Mouse (Mus musculus) urinary bladder, adult 18-20 months (tissue): ENCODE results near the gene P2rx5.

Experiments
- DNase-seq, 2 experiments: peaks; one replicate each; pipeline ENCODE4 v3.0.0; 2022; ENCODE audit warnings: low spot score in 2 of 2, mixed read lengths in 2 of 2

Gene P2rx5

DNA sequence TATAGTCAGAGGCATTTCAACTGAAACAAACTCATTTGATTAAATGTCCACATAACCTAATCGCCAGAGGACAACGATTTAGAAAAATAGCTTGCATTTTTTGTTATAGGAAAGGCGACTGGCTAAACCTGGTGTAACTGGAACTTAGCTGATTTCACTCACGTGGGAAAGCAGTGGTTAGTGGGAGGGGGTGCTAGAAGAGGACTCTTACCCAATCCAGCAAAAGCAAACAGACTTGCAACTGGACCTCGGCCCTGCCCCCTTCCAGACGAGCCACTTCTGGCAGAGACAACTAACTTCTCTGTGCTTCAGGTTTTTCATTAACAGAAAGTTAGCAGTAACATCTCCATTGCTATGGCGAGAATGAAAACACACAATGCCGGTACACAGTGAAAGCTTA lies 15.4 kb downstream of the P2rx5 start:
- no peak for DNase-seq

DNA sequence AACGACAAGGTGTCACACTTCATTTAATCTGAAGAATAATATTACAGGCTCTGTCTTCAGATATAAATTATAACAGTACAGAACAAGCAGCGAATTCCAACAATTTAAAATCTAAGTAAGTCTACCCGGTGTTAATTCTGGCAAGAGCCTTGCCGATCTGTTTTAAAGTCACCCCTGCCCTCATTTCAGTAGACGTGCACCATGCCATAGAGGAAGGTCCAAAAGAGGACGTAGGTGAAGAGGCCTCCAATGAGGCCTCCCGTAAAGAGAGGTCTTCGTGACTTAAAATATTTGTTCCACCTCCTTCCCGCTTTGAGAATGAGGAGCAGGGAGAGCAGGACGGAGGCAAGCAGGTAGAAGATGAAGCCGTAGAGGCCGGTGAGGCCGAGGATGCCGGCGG lies 16.0 kb downstream of the P2rx5 start:
- no peak for DNase-seq

DNA sequence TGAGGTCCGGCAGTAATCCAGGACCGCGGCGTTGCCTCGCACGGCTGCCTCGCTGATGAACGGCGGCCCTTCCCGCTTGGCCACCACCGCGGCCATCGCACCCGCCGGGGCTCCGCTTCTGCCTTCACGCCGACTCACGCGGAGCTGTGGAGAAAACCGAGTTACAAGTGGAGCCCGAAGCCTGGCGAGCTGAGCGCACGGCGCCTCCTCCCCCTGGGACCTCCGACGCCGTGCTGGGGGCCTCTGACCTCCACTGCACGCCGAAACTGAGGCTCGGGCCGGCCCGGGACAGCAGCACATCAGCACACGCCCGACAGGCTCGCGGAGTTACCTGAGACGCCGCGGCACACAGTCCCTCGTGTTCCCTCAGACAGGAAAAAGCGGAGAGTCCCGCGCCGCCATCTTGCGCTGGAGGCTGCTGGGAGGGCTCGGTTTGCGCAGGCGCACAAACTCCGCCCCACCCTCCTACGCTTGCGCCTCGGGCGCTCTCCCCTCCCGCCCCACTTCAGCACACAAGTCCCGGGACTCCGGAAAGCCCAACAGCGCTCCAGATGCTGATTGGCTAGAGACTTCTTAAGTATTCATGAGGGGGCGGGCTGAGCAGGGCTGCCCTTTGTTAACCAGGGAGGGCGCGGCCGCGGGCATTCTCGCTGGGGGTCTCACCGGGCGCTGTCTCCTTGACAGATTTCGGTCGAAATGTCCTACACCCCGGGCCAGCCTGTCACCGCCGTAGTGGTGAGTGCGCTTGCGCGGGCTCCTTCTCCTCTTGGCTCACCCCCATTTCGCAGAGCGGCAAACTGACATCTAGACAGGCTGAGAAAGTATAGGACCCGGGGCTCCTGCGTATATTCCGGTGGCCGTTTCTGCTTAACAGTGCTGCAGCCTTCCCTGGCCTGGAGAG lies 16.6 kb downstream of the P2rx5 start, which contains the start of the genes Emc6 and Tax1bp3:
TSS of gene Emc6 (minus strand) at position 430 of the 901 bp plus-strand sequence.
TSS of gene Tax1bp3 (plus strand) at position 476 of the 901 bp plus-strand sequence.
- peak; percentile 91 to 95 for DNase-seq

DNA sequence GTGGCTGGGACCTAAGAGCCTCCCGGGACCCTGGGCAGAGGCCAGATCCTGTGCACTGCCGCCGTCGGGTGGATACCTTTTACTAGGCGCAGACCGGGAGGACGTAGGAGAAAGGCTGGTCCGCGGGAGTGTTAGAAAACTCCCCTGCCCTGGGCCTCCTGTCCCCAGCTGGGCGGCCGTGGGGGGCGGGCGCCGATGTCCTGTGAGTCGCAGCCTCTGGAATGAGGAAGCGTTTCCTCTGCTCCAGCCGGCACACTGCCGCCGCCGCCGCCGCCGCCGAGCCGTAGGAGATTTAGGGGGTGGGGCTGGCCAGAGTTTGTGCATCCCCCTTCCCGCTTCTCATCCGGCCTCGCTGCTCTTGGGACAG lies 17.3 kb downstream of the P2rx5 start:
- DNase-seq, result peak; percentile 77 to 85

DNA sequence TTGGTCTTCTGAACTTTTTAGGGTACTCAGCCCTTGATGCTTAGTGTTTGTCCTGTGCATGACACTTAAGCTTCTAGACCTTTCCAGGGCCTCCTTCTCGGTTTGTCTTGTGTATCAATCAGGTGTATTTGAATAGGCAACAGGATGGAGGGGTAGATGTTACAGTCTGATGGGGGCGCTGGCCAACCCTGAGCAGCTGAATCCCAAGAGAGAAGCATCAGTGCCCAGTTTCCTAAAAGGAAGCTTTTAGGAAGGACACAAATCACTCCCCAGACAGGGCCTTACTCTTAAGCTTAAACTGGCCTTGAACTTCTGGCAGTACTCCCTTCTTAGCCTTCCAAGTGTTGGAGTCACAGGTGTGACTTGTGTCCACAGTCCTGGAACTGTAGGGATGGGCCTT lies 17.7 kb downstream of the P2rx5 start:
- no peak for DNase-seq

DNA sequence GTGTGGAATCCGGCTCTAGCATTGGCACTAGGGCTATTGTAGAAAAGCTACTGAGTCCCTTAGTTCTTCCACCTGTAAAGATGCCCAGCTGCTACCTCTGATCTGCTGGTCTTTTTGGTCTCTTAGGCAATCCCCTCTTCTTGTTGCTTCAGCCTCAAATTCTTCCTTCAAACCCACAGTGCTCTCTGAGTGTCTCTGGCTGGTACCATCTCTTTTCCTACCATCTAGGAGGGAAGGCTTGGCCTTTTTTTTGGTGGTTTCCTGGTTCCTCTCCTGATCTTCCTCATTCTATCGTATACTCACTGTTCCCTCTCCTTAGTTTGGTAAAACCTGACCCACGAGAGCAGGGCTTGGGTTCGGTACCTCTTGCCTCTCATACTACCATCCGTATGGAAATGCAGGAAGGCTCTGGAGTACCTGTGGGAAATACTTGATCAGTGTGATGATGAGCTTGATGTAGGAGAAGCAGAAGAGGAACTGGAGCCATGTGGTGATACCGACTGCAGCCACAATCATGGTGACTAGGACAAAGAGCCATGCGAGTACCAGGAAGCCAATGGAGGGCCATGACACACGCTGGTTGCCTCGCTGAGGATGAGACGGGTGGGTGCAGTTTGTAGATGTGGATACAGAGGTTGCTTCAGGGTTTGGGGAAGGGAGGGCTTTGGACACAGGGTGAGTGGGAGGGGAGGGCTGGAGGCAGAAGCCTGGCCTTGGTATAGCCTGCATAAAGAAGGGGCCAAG lies 25.8 kb downstream of the P2rx5 start:
- no peak for DNase-seq

DNA sequence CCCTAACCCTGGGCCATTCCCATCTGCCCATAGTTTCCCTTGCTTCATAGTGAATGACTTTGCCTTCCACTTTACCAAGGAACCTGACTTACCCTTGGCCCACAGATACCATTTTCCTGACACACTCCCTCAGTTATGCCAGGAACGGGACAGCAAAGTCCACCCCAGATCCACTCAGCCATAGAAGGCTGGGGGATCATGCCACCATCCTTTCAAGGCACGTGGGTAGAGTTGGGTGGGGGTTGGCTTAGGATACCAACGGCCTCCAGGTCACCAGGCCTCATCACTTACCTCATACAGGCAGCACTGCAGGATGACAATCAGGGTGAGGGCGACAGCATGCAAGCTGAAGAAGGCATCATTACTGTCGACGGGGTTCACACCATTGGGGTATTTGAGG lies 27.0 kb downstream of the P2rx5 start:
- DNase-seq, result no peak

DNA sequence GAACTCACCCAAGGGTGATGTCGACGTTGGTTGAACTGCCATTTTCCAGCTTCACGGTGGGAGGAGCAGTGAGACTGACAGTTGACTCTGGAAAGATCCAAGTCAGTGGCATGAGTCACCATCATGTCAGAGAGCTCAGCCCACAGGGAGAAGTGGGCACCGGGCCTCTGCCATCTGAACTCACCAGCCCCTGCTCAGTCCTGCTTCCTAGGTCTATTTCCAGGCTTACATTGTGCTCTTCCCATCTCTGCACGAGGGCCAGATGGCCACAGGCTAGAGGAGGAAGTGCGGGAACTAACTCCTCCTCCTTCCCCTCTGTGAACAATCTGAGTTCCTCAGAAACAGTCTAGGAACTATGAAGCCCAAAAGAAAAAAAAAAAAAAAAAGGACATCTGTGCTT lies 32.8 kb downstream of the P2rx5 start:
- DNase-seq, result no peak

DNA sequence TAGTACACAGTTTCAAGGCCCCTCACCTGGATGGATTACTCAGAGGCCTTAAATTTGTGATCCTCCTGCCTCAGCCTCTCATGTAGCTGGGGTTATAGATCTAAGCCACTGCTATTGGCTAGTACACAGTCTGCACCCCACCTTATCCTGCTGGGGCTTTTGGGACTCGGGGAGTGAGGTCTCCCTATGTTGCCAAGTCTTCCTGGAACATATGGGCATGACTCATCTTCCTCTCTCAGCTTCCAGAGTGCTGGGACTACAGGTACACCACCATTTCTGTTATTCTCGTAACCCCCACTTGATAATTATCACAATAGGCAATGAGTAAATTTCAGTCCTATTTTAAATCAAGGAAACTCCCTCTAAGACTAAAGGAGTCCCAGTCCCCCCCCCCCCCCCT lies 34.2 kb downstream of the P2rx5 start:
- DNase-seq, result no peak

DNA sequence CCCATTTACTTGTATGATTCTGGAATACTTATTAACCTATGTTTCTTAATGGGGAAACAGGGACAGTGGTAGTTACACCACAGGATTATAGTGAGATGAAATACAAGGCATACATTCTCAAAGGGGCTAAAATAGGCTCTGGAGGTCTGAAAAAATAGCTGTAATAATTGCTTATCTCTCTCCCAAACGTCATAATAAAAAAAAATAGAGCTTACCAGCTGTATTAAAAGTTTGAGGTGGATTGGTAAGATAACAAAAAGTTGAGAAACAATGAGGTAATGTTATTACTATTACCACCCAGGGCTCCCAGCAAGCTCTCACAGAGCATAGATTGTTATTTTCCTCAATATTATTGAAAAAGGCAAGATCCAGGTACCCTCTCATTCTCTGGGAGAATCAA lies 38.0 kb downstream of the P2rx5 start:
- DNase-seq, result no peak

DNA sequence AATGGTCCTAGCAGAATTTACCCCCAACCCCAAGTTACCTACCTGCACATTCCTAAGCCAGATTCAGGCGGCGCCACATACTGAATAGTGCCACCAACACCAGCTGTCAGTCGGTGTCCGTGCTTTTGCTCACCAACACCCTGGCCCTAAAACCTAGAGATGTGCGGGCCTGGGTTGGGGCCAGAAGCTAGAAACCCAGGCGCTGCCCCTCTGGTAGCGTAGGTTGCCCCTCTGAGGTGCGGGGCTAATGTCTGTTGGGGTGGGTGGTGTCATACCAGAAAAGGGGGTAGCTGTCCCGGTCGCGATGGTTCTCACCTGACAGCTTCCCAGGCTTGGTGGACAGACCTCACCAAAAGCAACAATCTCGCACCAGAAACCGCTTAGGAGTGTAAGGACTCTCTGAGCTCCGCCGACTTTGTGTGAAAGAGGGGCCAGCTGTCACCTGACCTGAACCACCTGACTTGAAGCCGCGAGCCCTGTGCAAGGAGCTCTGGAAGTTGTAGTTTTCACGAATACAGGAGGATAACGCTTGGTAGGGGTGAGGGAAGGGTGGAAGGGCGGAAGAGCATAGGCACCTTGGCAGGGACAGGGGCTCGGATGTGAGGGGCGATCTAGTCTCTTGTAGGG lies 38.5 kb downstream of the P2rx5 start, which contains the start of gene Ctns:
TSS of gene Ctns (minus strand) at position 440 of the 627 bp plus-strand sequence.
- peak in 1 of 2 experiments; percentile 81 for DNase-seq

DNA sequence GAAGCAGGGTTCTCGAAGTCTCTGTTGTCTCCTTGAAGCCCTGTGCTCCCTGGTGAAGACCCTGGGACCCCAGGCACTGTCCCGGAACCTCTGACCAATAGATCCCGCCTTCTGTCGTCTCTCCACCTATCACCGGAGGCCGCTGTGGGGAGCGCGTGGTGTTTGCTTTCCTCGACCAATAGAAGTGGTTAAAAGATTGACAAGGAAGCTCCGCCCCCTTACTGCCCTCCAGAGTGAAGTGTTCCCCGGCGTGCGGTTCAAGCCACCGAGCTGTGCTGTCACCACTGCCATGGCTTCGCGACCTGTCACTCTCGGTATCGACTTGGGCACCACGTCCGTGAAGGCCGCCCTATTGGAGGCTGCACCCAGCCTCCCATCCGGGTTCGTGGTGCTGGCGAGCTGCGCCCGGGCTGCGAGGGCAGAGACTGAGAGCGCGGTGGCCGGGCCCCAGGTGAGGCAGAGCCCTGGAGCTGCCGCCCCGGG lies 39.0 kb downstream of the P2rx5 start, which contains the start of gene Shpk:
TSS of gene Shpk (plus strand) at position 231 of the 483 bp plus-strand sequence.
- peak; percentile 90 for DNase-seq

DNA sequence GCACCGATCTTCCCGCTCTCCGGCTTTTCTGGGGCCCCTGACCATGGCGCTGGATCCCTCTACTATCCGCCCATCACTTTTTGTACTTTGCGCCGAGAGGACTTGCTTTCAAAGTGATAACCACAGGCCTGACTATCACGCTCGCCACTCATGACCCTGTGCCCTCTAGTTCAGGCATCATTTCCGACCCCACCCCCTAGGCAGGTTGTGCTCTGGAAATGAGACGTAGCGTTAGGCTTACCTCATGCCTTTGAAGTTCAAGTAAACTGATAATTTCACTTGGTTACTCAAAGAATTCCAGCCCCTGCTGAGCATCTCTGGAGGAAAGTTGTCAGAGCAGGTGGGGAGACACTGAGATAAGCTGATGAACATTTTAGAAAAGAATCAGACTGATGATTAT lies 39.7 kb downstream of the P2rx5 start:
- DNase-seq, result no peak

DNA sequence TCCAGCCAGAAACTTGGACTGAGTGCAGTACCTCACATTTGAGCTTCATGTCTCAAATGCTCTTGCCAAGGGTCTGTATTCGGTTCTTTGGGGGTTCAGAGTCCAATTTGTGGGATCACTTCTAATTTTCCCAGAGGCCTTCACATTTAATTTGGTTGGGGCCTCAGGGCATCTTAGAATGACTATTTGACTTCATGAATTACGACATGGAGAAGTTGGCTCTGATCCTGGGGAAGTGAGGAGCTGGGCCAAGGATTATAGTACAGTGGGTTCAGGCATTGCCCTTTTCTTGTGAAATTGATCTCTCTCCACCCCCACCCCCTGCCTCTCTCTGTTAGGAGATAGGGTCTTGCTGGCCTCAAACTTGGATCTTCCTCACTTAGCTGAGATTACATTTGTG lies 40.8 kb downstream of the P2rx5 start:
- DNase-seq, result no peak

DNA sequence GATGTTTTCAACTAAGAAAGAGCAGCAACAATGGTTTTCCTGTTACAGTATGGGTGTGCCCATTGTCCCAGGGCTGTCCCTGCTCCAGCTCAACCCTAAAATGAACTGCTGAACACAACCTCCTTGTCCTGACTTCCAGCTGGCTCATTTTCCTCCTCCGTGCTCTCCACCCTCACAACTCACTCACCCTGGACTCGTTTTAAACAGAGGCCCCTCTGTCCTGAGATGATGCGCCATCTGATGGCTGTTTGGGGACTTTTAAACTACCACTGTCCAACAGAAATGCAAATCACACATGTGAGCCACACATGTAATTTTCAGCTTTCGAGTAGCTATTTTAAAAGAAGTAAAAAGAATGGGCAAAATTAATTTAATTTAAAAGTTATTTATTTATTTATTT lies 41.4 kb downstream of the P2rx5 start:
- DNase-seq, result no peak

DNA sequence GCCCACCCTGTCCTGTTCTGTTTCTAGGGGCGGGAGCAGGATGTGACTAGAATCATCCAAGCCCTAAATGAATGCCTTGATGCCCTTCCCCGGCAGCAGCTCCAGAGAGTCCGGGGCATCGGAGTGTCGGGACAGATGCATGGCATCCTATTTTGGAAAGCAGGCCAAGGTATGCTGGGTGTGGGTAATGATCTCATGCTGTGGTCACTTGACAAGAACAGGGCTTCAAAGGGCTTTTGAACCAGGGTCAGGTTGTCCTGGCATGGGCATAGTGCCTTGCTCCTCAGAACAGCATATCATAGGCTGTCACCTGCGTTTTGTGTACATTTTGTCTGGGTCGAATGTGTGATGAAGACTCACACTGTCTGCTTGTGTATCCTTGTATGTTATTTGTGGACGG lies 43.7 kb downstream of the P2rx5 start:
- DNase-seq, result no peak

DNA sequence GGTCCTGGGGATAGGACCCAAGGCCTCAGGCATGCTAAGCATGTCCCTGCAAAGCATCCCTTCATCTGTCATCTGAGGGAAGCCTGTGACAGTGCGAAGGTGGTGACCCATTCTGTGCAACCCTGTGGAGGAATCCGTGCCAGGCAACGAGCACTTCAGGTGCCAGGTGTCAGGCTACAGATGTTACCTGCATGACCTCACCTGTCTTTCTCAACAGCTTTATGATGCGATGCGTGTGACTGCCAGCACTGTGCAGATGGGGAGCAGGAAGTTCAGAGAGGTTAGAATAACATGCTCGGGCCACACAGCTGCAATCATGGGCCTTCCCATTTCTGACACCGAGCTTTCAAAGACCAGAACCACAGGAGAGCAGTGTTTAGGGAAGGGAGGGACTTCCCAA lies 45.0 kb downstream of the P2rx5 start:
- no peak for DNase-seq

DNA sequence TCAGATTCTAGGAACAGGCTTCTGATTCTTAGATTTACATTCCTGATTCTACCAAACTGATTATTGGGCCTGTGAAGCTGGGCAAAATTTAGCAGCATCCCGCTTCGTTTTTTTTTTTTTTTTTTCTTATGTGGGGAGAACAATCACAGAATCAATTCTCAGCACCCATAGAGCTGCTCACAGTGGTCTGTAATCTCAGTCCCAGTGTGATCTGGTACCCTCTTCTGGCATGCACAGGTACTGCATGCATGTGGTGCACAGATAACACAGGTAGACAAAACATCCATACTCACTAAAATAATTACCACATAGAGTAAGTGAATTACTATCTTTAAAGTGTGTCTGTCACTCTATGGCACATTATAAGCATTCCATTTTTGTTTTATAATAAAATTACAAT lies 47.4 kb downstream of the P2rx5 start:
- no peak for DNase-seq

DNA sequence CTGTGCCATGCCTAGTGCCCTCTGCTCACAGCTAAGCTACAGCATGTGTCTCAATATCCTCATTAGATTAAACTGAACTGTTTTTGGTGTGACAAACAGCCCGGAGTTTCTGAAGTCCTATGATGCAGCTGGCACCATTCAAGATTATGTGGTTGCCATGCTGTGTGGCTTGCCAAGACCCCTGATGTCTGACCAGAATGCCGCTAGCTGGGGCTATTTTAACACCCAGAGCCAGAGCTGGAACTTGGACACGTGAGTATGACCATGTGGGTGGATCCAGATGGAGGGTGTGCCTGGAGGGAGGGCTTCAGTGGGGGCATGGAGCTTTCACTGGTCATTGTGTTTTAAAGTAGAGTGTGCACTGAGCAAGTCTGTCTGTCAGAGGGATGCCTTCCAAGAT lies 53.7 kb downstream of the P2rx5 start:
- no peak for DNase-seq

DNA sequence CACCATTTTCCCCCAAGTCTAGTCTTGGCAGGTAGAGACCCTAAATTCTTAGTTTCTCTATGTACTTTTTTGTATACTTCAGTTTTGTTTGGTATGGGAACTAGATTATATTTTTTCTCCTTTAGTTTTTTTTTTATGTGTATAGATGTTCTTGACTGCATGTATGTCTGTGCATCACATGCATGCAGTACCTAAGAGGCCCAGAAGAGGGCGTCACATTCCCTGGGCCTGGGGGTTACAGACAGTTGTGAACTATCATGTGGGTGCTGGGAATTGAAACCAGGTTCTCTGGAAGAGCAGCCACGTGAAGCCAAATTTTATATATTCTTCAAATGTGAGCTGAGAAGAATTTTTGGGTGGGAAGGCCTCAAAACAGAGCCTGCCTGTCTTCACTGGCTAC lies 59.5 kb downstream of the P2rx5 start:
- no peak for DNase-seq

DNA sequence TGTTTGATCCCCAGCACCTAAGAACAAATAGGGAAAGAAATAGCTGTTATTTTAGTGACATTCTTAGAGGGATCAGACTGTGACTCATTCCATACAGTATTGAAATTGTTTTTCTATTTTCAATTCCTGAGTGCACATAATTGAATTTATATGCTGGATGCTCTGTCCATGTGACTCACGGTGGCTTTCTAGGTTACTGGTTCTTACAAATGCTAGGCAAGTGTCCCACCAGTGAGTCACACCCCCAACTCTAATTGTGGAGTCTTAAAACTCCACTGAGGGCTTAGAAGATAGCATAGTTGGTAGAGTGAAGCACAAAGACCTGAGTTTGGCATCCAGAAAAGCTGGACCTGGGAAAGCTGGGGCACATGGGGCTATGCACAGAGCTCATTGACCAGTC lies 60.4 kb downstream of the P2rx5 start:
- no peak for DNase-seq
